Mouse (Mus musculus) heart, postnatal 14 days (tissue): ENCODE results near the gene Wdfy3. TPM values are rescaled to one million over a fixed set of nuclear protein-coding genes. Genes with fewer than 3 reads are reported as not detected.
"Not testable (repeated sequence)": the region's sequence is repeated elsewhere in the genome, so short reads cannot be mapped to it uniquely, and the experiment has no call there.

Experiments
- DNase-seq, 2 experiments: peaks; one replicate each; pipeline ENCODE4 v3.0.0; 2021 to 2022
- intact Hi-C: fragments of 180-260 bp; cut with DNase I; formaldehyde crosslinking; loops from one replicate; pipeline ENCODE4 v1.15.1; 2025
- long read RNA-seq, 2 experiments: library from polyadenylated mRNA; stranded (forward); transcript quantifications; one replicate each; pipeline ENCODE4 v2.0.0; 2021
- total RNA-seq, 2 experiments: library from RNA; stranded (reverse); gene quantifications; 2 replicates each; pipeline ENCODE4 v1.2.3; 2021

Wdfy3 gene
- total RNA-seq, result 10 to 100 TPM; 39.4 TPM
- long read RNA-seq, experiment 1, partial matches to known transcripts, result 4 of 6 reads
- long read RNA-seq, experiment 1, other reads (novel, unspliced or antisense), result 2 of 6 reads
- long read RNA-seq, experiment 2, partial matches to known transcripts, result 2 of 8 reads
- long read RNA-seq, experiment 2, other reads (novel, unspliced or antisense), result 5 of 8 reads

- intact Hi-C loops, result loop anchor here (5.0 to 10.0 kb wide), 2 partner anchors 73 to 135 kb away; no protein-coding TSS in a partner anchor
- DNase-seq, result peak; percentile 90
Measured at GRCm38 (mm10) chr5:102069767-102070413, at the start of gene Wdfy3. Wdfy3 (minus strand) TSS chr5:102069921.

GRCm38 (mm10) chr5:102113009-102113408 lies 43.3 kb upstream of the Wdfy3 start:
- no peak for DNase-seq
- intact Hi-C loops, result no loop called here

GRCm38 (mm10) chr5:102112034-102112433 lies 42.3 kb upstream of the Wdfy3 start:
- intact Hi-C loops, result no loop called here
- no peak for DNase-seq

GRCm38 (mm10) chr5:102110031-102110430 lies 40.3 kb upstream of the Wdfy3 start:
- no peak for DNase-seq
- intact Hi-C loops, result no loop called here

- intact Hi-C loops, result no loop called here
- no peak for DNase-seq
Measured at GRCm38 (mm10) chr5:102105919-102106318, 36.2 kb upstream of the Wdfy3 start.

GRCm38 (mm10) chr5:102101815-102102214 lies 32.1 kb upstream of the Wdfy3 start:
- intact Hi-C loops, DNase-seq: not testable (repeated sequence)

- no peak for DNase-seq
Measured at GRCm38 (mm10) chr5:102100246-102101241, 30.8 kb upstream of the Wdfy3 start.

GRCm38 (mm10) chr5:102095576-102095975 lies 25.9 kb upstream of the Wdfy3 start:
- DNase-seq, result no peak
- intact Hi-C loops, result no loop called here

More at GRCm38 (mm10) chr5:102100246-102101241, 30.8 kb upstream of the Wdfy3 start:
- intact Hi-C loops, result no loop called here

GRCm38 (mm10) chr5:102090686-102091085 lies 21.0 kb upstream of the Wdfy3 start:
- intact Hi-C loops, result no loop called here
- no peak for DNase-seq

- intact Hi-C loops, result no loop called here
- no peak for DNase-seq
Measured at GRCm38 (mm10) chr5:102084737-102085705, 15.3 kb upstream of the Wdfy3 start.

GRCm38 (mm10) chr5:102074086-102074485 lies 4.4 kb upstream of the Wdfy3 start:
- intact Hi-C loops, result loop anchor here (5.0 to 10.0 kb wide), 2 partner anchors 77 to 139 kb away; no protein-coding TSS in a partner anchor

GRCm38 (mm10) chr5:102072057-102072456 lies 2.3 kb upstream of the Wdfy3 start:
- intact Hi-C loops, result loop anchor here (5.0 to 10.0 kb wide), 2 partner anchors 75 to 137 kb away; no protein-coding TSS in a partner anchor
- no peak for DNase-seq

More at GRCm38 (mm10) chr5:102074086-102074485, 4.4 kb upstream of the Wdfy3 start:
- peak; percentile 63 to 79 for DNase-seq

GRCm38 (mm10) chr5:102071241-102071640 lies 1.5 kb upstream of the Wdfy3 start:
- intact Hi-C loops, result loop anchor here (5.0 to 10.0 kb wide), 2 partner anchors 74 to 136 kb away; no protein-coding TSS in a partner anchor
- no peak for DNase-seq

GRCm38 (mm10) chr5:102070788-102071187 lies 1.1 kb upstream of the Wdfy3 start:
- intact Hi-C loops, result loop anchor here (5.0 to 10.0 kb wide), 2 partner anchors 73 to 136 kb away; no protein-coding TSS in a partner anchor

GRCm38 (mm10) chr5:102070414-102070768 lies 670 bp upstream of the Wdfy3 start:
- intact Hi-C loops, result loop anchor here (5.0 to 10.0 kb wide), 2 partner anchors 73 to 136 kb away; no protein-coding TSS in a partner anchor

More at GRCm38 (mm10) chr5:102070788-102071187, 1.1 kb upstream of the Wdfy3 start:
- peak in 1 of 2 experiments; percentile 10 for DNase-seq

GRCm38 (mm10) chr5:102069051-102069766 lies 512 bp downstream of the Wdfy3 start:
- peak; percentile 71 to 78 for DNase-seq
- intact Hi-C loops, result no loop called here

More at GRCm38 (mm10) chr5:102070414-102070768, 670 bp upstream of the Wdfy3 start:
- peak in 1 of 2 experiments; percentile 26 for DNase-seq

- intact Hi-C loops, result no loop called here
- DNase-seq, result no peak
Measured at GRCm38 (mm10) chr5:102066458-102066857, 3.3 kb downstream of the Wdfy3 start.

- intact Hi-C loops, result no loop called here
- no peak for DNase-seq
Measured at GRCm38 (mm10) chr5:102063013-102063752, 6.5 kb downstream of the Wdfy3 start.
